Mouse (Mus musculus) kidney, adult 2 months (tissue): ENCODE measurements around the gene Gm36864. TPM values are rescaled to one million over a fixed set of nuclear protein-coding genes. Genes with fewer than 3 reads are reported as not detected.

Source experiments
- DNase-seq: peaks from one replicate; pipeline ENCODE4 v3.0.0; 2021
- H3K27ac ChIP-seq: fragments of 200-500 bp; 2 replicates; pipeline ENCODE4 v1.5.1; 2012; ENCODE audit warnings: low read depth, low read length, control low read depth, inconsistent platforms; ENCODE audit not compliant: insufficient read depth
- H3K27me3 ChIP-seq: fragments of 200-500 bp; replicated peaks from 2 replicates; pipeline ENCODE4 v1.6.1; 2012; ENCODE audit warnings: mild to moderate bottlenecking, moderate library complexity, low read length, inconsistent platforms; ENCODE audit not compliant: control insufficient read depth, insufficient read depth
- H3K36me3 ChIP-seq: fragments of 200-500 bp; 2 replicates; pipeline ENCODE4 v1.6.1; 2012; ENCODE audit warnings: mild to moderate bottlenecking, moderate library complexity, low read length, inconsistent platforms; ENCODE audit not compliant: control insufficient read depth, insufficient read depth
- H3K4me1 ChIP-seq: fragments of 200-500 bp; 2 replicates; pipeline ENCODE4 v1.6.1; 2011; ENCODE audit warnings: low read length; ENCODE audit not compliant: control insufficient read depth, insufficient read depth
- H3K4me3 ChIP-seq: fragments of 200-500 bp; 2 replicates; pipeline ENCODE4 v1.5.1; 2011; ENCODE audit warnings: mild to moderate bottlenecking, low read depth, low read length, control low read depth; ENCODE audit not compliant: insufficient read depth
- CTCF ChIP-seq: fragments of 200-500 bp; conservative IDR thresholded peaks from 2 replicates; pipeline ENCODE4 v1.5.1; 2011; ENCODE audit warnings: low read depth, mild to moderate bottlenecking, control low read depth, low read length, moderate library complexity, mixed read lengths; ENCODE audit not compliant: insufficient read depth, insufficient read length
- POLR2A ChIP-seq: fragments of 200-500 bp; IDR thresholded peaks from one replicate; pipeline ENCODE4 v1.6.1; 2011; ENCODE audit warnings: low read depth, low read length, control low read depth
- WGBS: fragments of 180-500 bp; shearing (Covaris S2); methylation state at CpG from one replicate; pipeline ENCODE4 v1.1.7; 2018; 5-methylcytosine and 5-hydroxymethylcytosine counted together
- polyA plus RNA-seq: library from polyadenylated mRNA; depleted of rRNA; stranded (reverse); fragments of >200 nt; gene quantifications from 2 replicates; pipeline ENCODE4 v1.2.3, GENCODE M21; 2012

The Gm36864 gene
- polyA plus RNA-seq, 1 experiment, result 0.06 TPM

DNA sequence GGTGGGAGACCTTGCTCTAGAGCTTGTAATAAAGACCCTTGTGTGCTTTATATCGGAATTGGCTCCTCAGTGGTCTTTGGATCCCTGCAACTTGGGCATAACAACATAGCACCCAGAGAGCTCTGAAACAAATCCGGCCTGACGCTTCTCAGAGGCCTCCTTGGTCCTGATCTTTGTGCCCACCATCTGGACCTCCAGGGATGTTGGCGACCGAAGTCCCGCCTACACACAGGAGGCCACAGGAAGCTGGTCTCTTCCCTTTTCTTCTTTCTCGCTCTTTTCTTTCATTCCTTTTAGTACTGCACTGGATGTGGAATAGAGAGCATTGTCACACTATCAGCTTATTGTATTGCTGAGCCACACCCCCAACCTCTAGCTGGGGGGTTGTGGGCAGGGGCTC is 37.5 kb downstream of the Gm36864 start:
- Histone ChIP-seq H3K27me3 (no peaks in the 10 kb centered on the region), H3K27ac (no peak overlapping the region), H3K4me3 (no peak overlapping the region), H3K4me1 (no peaks in the 10 kb centered on the region), H3K36me3 (no peaks in the 10 kb centered on the region)
- DNase-seq, result no peak
- TF ChIP-seq CTCF, result no peak
- no peak for TF ChIP-seq POLR2A
- WGBS, result 66% methylated on average over 7 of the region's 7 CpGs

DNA sequence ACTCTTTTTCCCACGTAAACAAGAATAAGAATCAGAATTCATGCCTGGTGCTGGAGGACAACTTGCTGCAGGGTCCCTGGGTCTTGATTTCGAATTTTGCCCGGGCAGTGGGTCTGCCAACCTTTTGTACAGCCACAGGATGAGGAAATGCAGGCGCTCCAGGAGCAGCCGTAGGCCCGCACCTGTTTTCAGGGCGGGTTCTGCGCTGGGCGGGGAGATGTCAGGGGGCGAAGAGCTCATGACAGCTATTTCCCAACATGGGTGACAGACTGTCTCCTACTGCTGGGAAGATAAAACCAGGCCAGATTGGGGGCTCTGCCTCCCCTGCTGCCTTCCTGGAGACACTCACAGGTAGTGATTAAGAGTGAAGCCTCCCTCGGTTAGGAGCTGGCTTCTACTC is 38.1 kb downstream of the Gm36864 start:
- no peak for TF ChIP-seq CTCF
- no peak for TF ChIP-seq POLR2A
- Histone ChIP-seq H3K27ac (no peak overlapping the region), H3K36me3 (no peaks in the 10 kb centered on the region), H3K4me1 (no peaks in the 10 kb centered on the region), H3K27me3 (no peaks in the 10 kb centered on the region), H3K4me3 (no peak overlapping the region)
- DNase-seq, result no peak
- 51% methylated on average over 11 of the region's 11 CpGs for WGBS

DNA sequence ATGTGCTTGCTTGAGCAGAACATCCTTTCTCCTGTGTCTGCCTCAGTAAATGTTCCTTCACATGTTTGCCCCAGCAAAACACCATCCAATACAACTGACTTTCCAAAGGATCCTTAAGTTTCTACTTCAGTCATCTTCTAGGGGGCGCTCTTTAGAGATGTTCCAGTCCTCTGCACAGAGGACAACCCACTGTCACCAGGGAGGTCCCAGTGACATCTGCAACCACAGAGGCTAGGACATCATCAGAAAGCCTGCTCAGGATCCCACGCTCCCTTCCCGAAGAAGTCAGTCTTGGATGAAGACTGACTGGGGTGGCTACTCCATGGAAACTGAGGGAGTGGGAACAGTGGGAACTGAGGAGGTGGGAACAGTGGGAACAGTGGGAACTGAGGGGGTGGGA is 39.6 kb downstream of the Gm36864 start:
- Histone ChIP-seq H3K4me1 (no peaks in the 10 kb centered on the region), H3K27ac (no peak overlapping the region), H3K27me3 (no peaks in the 10 kb centered on the region), H3K4me3 (no peak overlapping the region), H3K36me3 (no peaks in the 10 kb centered on the region)
- TF ChIP-seq CTCF (no peak), POLR2A (no peak)
- 73% methylated on average over 3 of the region's 3 CpGs for WGBS
- no peak for DNase-seq

DNA sequence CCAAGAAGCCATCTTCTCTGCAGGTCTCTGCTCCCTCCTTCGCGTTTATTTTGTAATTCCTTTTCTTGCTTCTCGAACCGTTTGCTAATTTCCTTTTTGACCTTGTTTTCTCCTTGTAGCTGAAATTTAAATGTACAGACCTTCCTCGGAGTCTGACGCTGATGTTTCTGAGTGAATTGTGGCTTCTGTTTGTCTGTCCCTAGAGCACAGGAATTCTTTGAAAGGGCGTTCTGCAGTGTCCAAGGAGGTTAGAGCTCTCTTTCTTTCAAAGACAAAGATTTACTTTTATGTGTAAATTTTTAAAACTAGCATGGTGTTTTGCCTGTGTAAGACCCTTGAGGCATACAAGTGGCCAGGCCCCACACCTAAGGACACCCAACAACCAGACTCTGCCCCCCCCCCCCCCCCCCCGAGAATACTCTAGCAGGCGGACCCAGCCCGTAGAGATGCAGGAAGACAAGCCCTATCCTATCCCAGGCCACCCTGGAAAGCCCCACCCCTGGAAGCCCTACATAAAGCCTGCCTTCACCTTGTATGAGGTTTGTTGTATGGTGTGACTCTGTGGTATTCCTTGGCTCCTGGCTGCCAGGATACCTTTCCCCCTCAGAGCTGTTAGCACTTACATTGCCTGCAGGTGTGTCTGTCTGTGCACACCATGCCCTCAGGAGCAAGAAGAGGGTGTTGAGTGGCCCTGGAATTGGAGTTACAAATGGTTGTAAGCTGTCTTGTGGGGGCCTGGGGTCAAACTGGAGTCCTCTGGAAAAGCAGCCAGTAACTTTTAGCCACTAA is 40.7 kb downstream of the Gm36864 start:
- Histone ChIP-seq H3K27ac (no peak overlapping the region), H3K4me1 (no peaks in the 10 kb centered on the region), H3K4me3 (no peak overlapping the region), H3K27me3 (no peaks in the 10 kb centered on the region), H3K36me3 (no peaks in the 10 kb centered on the region)
- TF ChIP-seq CTCF (no peak), POLR2A (no peak)
- DNase-seq, result no peak
- 59% methylated on average over 10 of the region's 10 CpGs for WGBS

DNA sequence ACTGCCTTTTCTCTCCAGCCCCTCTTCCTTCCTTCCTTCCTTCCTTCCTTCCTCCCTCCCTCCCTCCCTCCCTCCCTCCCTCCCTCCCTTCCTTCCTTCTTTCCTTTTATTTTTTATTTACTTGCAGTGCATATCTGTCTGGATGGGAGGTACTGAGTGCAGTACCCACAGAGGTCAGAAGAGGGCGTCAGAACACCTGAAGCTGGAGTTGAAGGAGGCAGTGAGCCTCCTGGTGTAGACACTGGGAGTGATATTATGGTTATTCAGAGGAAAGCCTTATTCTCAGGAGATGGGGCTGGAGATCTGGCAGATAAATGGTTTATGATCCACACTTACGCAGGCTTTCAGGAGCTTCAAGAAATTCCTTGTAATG is 41.3 kb downstream of the Gm36864 start:
- H3K27me3 ChIP-seq, result no peaks in the 10 kb centered on the region
- peak; percentile 27 for DNase-seq
- H3K36me3 ChIP-seq, result no peaks in the 10 kb centered on the region
- TF ChIP-seq POLR2A, result no peak
- peak; percentile 60 for TF ChIP-seq CTCF
- H3K27ac ChIP-seq, result no peak overlapping the region
- 45% methylated on average over 2 of the region's 2 CpGs for WGBS
- H3K4me1 ChIP-seq, result no peaks in the 10 kb centered on the region
- H3K4me3 ChIP-seq, result no peak overlapping the region

DNA sequence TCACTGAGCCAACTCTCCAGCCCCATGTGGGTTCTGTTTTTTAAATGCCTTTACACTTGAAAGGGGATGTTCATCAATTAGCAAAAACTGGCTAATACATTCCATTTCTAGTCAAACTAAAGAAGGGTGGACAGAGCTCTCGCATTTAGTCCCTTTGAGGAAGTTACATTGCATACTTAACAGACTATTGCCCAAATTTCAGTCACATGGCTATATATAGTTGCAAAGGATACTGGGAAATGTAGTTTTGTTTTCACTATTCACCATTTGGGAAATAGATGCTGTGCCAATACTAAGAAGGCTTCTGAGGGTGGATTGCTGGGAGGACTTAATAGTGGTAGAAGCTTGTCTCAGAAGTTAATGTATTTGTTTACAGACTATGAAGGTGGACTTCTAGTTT is 45.0 kb downstream of the Gm36864 start:
- WGBS, result 49% methylated on average over 1 of the region's 1 CpGs
- no peak for TF ChIP-seq CTCF
- no peak for TF ChIP-seq POLR2A
- Histone ChIP-seq H3K4me1 (no peaks in the 10 kb centered on the region), H3K4me3 (no peak overlapping the region), H3K36me3 (no peaks in the 10 kb centered on the region), H3K27ac (no peak overlapping the region), H3K27me3 (no peaks in the 10 kb centered on the region)
- no peak for DNase-seq

DNA sequence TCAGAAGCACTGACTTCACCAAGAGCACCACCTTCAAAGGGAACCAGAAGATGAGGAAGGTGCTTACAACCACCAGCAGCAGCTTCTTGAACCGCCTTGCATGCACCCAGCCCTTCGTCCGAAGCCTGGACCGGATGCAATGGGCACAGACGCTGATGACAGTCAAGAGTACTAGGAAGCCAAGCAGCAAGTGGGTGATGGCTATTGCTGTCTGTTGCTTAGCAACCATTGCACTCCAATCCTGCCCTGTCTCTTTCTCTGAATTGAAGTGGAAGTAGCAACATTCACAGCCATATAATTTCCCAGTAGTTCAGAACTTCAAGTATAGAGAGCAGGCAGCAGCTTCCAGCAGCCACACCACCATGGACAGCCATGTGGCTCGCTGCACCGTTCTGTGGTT is 45.6 kb downstream of the Gm36864 start:
- DNase-seq, result no peak
- Histone ChIP-seq H3K27ac (no peak overlapping the region), H3K27me3 (no peaks in the 10 kb centered on the region), H3K4me3 (no peak overlapping the region), H3K4me1 (no peaks in the 10 kb centered on the region), H3K36me3 (no peaks in the 10 kb centered on the region)
- TF ChIP-seq POLR2A, result no peak
- TF ChIP-seq CTCF, result no peak
- 71% methylated on average over 7 of the region's 7 CpGs for WGBS
